Mouse (Mus musculus) kidney, postnatal 25 days (tissue): ENCODE measurements around the gene Uap1.

Experiments used
- DNase-seq, 2 experiments: peaks; one replicate each; pipeline ENCODE4 v3.0.0; 2021; ENCODE audit warnings: mixed read lengths in 2 of 2

The Uap1 gene

GRCm38 (mm10) chr1:170174814-170175332, at the start of gene Uap1:
Uap1 (minus strand) TSS chr1:170174957.
- DNase-seq: peak; percentile 97 to 99

GRCm38 (mm10) chr1:170223276-170223675, 48.5 kb upstream of the Uap1 start:
- DNase-seq: no peak

- no peak for DNase-seq
Observed at GRCm38 (mm10) chr1:170220351-170220750, 45.6 kb upstream of the Uap1 start.

- DNase-seq: peak in 1 of 2 experiments; percentile 18
Observed at GRCm38 (mm10) chr1:170218091-170218884, 43.5 kb upstream of the Uap1 start.

- DNase-seq: no peak
Observed at GRCm38 (mm10) chr1:170215590-170215989, 40.8 kb upstream of the Uap1 start.

- DNase-seq: peak; percentile 93 to 96
Observed at GRCm38 (mm10) chr1:170214757-170215522, 40.2 kb upstream of the Uap1 start, which contains the start of gene Uhmk1. Uhmk1 (minus strand) TSS chr1:170215397.

GRCm38 (mm10) chr1:170214383-170214756, 39.6 kb upstream of the Uap1 start:
- DNase-seq: no peak

- no peak for DNase-seq
Observed at GRCm38 (mm10) chr1:170213181-170213879, 38.6 kb upstream of the Uap1 start.

- no peak for DNase-seq
Observed at GRCm38 (mm10) chr1:170206395-170206794, 31.6 kb upstream of the Uap1 start.

- DNase-seq: peak in 1 of 2 experiments; percentile 57
Observed at GRCm38 (mm10) chr1:170200379-170200778, 25.6 kb upstream of the Uap1 start.

GRCm38 (mm10) chr1:170196211-170196610, 21.5 kb upstream of the Uap1 start:
- peak; percentile 69 to 76 for DNase-seq

- no peak for DNase-seq
Observed at GRCm38 (mm10) chr1:170191925-170192324, 17.2 kb upstream of the Uap1 start.

GRCm38 (mm10) chr1:170190225-170190624, 15.5 kb upstream of the Uap1 start:
- DNase-seq: no peak

- peak in 1 of 2 experiments; percentile 49 for DNase-seq
Observed at GRCm38 (mm10) chr1:170188601-170189000, 13.8 kb upstream of the Uap1 start.

- no peak for DNase-seq
Observed at GRCm38 (mm10) chr1:170186531-170186930, 11.8 kb upstream of the Uap1 start.

GRCm38 (mm10) chr1:170185137-170185536, 10.4 kb upstream of the Uap1 start:
- no peak for DNase-seq

- DNase-seq: no peak
Observed at GRCm38 (mm10) chr1:170182706-170183105, 7.9 kb upstream of the Uap1 start.

GRCm38 (mm10) chr1:170176661-170177239, 2.0 kb upstream of the Uap1 start:
- no peak for DNase-seq

GRCm38 (mm10) chr1:170175848-170176247, 1.1 kb upstream of the Uap1 start:
- no peak for DNase-seq

GRCm38 (mm10) chr1:170173991-170174813, 555 bp downstream of the Uap1 start:
- DNase-seq: peak; percentile 46 to 48

GRCm38 (mm10) chr1:170167781-170168180, 7.0 kb downstream of the Uap1 start:
- DNase-seq: no peak

GRCm38 (mm10) chr1:170164913-170165312, 9.8 kb downstream of the Uap1 start:
- no peak for DNase-seq
